Comparison of ENCODE assay signal across 17 mouse cellular contexts in genomic region chr8:60790453-60790852, GRCm38 (mm10).
"Had no signal": no experiment of that assay in that cellular context is flagged by ENCODE, and none has a peak within 500 bp of the region (broad histone marks: within the 10 kb centered on the region; RNA-seq: fewer than 3 reads in every experiment).

No protein-coding gene starts in this region.

- ATAC-seq: liver, embryonic 12.5 days; liver, postnatal 0 days; lung, postnatal 0 days; midbrain, embryonic 13.5 days; midbrain, embryonic 15.5 days; midbrain, embryonic 16.5 days had no signal

- DNase-seq: left cerebral cortex, postnatal 4 days; liver; liver, embryonic 13.5 days; liver, postnatal 0 days; lung, adult 18-20 months; lung, adult 2 months; lung, embryonic 14.5 days; lung, postnatal 10 days; lung, postnatal 14 days; lung, postnatal 36 days; lung, postnatal 4 days; midbrain, embryonic 14.5 days had no signal
